Comparison of ENCODE assay signal across 29 mouse cellular contexts in the genomic region with DNA sequence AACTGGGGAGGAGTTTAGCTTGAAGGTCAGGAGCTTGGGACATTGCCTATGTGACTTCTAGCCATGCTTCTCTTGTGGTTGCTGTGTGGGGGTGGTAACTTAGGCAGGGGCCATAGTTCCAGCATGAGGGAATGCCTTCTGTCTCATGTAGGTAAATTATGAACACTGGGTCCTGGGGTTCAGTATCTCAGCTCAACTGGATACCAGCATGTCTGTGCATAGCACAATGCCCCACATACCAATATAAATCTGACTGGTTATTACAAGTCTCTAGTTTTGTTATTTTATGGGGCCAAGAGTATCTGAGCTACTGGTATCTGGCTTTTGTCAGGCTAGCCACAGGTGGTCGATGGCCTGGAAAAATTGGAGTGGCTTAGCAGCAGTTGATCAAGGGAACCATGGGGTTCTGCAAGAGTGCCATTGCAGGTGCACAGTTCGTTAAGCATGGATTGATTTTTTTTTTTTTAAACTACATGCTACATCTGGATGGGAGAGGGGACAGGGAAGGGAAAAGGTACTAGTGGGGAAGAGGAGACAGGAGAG. TPM values are rescaled to one million over a fixed set of nuclear protein-coding genes. Genes with fewer than 3 reads are reported as not detected.
DNase-seq lines count a peak whose midpoint lies in the region; ATAC-seq and TF ChIP-seq lines count a peak whose summit lies in the region.
"Had no signal": no experiment of that assay in that cellular context is flagged by ENCODE, and none has a peak within 500 bp of the region (broad histone marks: within the 10 kb centered on the region; RNA-seq: fewer than 3 reads in every experiment).

No protein-coding gene starts in this region.

- no peak for TF ChIP-seq CTCF in kidney, postnatal 0 days (IDR thresholded peaks at IDR 0.05; ENCODE audit: low read depth)

- H3K4me1 ChIP-seq in kidney, embryonic 14.5 days (ENCODE audit: control insufficient read depth, insufficient read depth, low read length): no peaks in the 10 kb centered on the region
- H3K4me1 ChIP-seq in kidney, postnatal 0 days (replicated peaks; ENCODE audit: insufficient read depth, low read length): no peaks in the 10 kb centered on the region
- H3K4me1 ChIP-seq in embryonic facial prominence, embryonic 10.5 days: no peaks in the 10 kb centered on the region
- H3K4me1 ChIP-seq: embryonic facial prominence, embryonic 12.5 days; embryonic facial prominence, embryonic 15.5 days; hindbrain, embryonic 12.5 days; hindbrain, embryonic 15.5 days had no signal

- no peaks in the 10 kb centered on the region for H3K27me3 ChIP-seq in kidney, embryonic 14.5 days (ENCODE audit: control insufficient read depth, insufficient read depth, low read length)
- H3K27me3 ChIP-seq in kidney, postnatal 0 days (ENCODE audit: insufficient read depth, low read length): no peaks in the 10 kb centered on the region
- no peaks in the 10 kb centered on the region for H3K27me3 ChIP-seq in embryonic facial prominence, embryonic 10.5 days (replicated peaks; ENCODE audit: low read depth, poor library complexity, severe bottlenecking)
- H3K27me3 ChIP-seq: embryonic facial prominence, embryonic 12.5 days; embryonic facial prominence, embryonic 15.5 days; hindbrain, embryonic 12.5 days; hindbrain, embryonic 15.5 days had no signal

- DNase-seq in kidney, adult 18-20 months: no peak
- peak; percentile 3 for DNase-seq in kidney, postnatal 0 days (ENCODE audit: low spot score)
- no peak for DNase-seq in kidney, postnatal 10 days
- peak; percentile 29 for DNase-seq in ZHBTc4 (ENCODE audit: low read depth, low spot score)
- DNase-seq in mesoderm, embryonic 11.5 days (ENCODE audit: low read depth, low spot score): peak; percentile 0
- no peak for DNase-seq in left cerebral cortex, postnatal 25 days (ENCODE audit: low spot score in 2 of 2)
- DNase-seq in embryonic facial prominence, embryonic 10.5 days (ENCODE audit: low spot score): no peak
- DNase-seq: adrenal gland, adult 8-10 months; adrenal gland, postnatal 36 days; cerebellum, adult 18-20 months; cerebellum, adult 9-11 months; cerebellum, postnatal 25 days; forebrain, postnatal 0 days; gastrocnemius, adult 2 months; gastrocnemius, postnatal 14 days; heart, adult 11 months had no signal

- intact Hi-C loops in left cerebral cortex, postnatal 25 days (cut with DNase I): no loop called here

- WGBS in kidney, embryonic 14.5 days: 41% methylated on average over 2 of the region's 2 CpGs
- 32% methylated on average over 2 of the region's 2 CpGs for WGBS in kidney, postnatal 0 days
- 72% methylated on average over 2 of the region's 2 CpGs for WGBS in embryonic facial prominence, embryonic 10.5 days

- H3K4me3 ChIP-seq in kidney, embryonic 14.5 days (ENCODE audit: low read length): no peak overlapping the region
- no peak overlapping the region for H3K4me3 ChIP-seq in kidney, postnatal 0 days (replicated peaks; ENCODE audit: low read depth, low read length)
- H3K4me3 ChIP-seq in embryonic facial prominence, embryonic 10.5 days: no peak overlapping the region
- H3K4me3 ChIP-seq: embryonic facial prominence, embryonic 12.5 days; embryonic facial prominence, embryonic 15.5 days; gastrocnemius, adult 2 months; hindbrain, embryonic 12.5 days; hindbrain, embryonic 15.5 days had no signal

- H3K4me2 ChIP-seq in kidney, embryonic 14.5 days (replicated peaks; ENCODE audit: low read depth, low read length): no peak overlapping the region
- no peak overlapping the region for H3K4me2 ChIP-seq in kidney, postnatal 0 days (ENCODE audit: low read length)
- H3K4me2 ChIP-seq: embryonic facial prominence, embryonic 12.5 days; embryonic facial prominence, embryonic 15.5 days; heart, embryonic 11.5 days; hindbrain, embryonic 12.5 days; hindbrain, embryonic 15.5 days had no signal

- no peak overlapping the region for H3K9ac ChIP-seq in kidney, embryonic 14.5 days (ENCODE audit: low read depth, low read length)
- no peak overlapping the region for H3K9ac ChIP-seq in kidney, postnatal 0 days (ENCODE audit: low read depth, low read length)
- H3K9ac ChIP-seq: embryonic facial prominence, embryonic 12.5 days; embryonic facial prominence, embryonic 15.5 days; forebrain, postnatal 0 days; hindbrain, embryonic 12.5 days; hindbrain, embryonic 15.5 days had no signal

- H3K36me3 ChIP-seq in kidney, embryonic 14.5 days (ENCODE audit: control insufficient read depth, insufficient read depth, low read length): no peaks in the 10 kb centered on the region
- H3K36me3 ChIP-seq in kidney, postnatal 0 days (ENCODE audit: insufficient read depth, low read length): no peaks in the 10 kb centered on the region
- H3K36me3 ChIP-seq in embryonic facial prominence, embryonic 10.5 days (replicated peaks): no peaks in the 10 kb centered on the region
- H3K36me3 ChIP-seq: embryonic facial prominence, embryonic 12.5 days; embryonic facial prominence, embryonic 15.5 days; hindbrain, embryonic 12.5 days; hindbrain, embryonic 15.5 days had no signal

- H3K9me3 ChIP-seq in kidney, embryonic 14.5 days (ENCODE audit: control insufficient read depth, low read length): no peaks in the 10 kb centered on the region
- H3K9me3 ChIP-seq in kidney, postnatal 0 days (replicated peaks; ENCODE audit: low read length): no peaks in the 10 kb centered on the region
- H3K9me3 ChIP-seq in embryonic facial prominence, embryonic 10.5 days: no peaks in the 10 kb centered on the region
- H3K9me3 ChIP-seq: embryonic facial prominence, embryonic 12.5 days; embryonic facial prominence, embryonic 15.5 days; hindbrain, embryonic 12.5 days; hindbrain, embryonic 15.5 days had no signal

- ATAC-seq in kidney, embryonic 14.5 days (ENCODE audit: low FRiP score, low TSS enrichment): peak; percentile 57; the same call in 1 of the 2 replicates
- no peak for ATAC-seq in kidney, postnatal 0 days (replicated peaks; ENCODE audit: low FRiP score, low read depth)
- ATAC-seq: CD4-positive, CD25-positive, alpha-beta regulatory T cell, adult 4 months; forebrain, embryonic 14.5 days; forebrain, postnatal 0 days had no signal

- H3K27ac ChIP-seq in kidney, embryonic 14.5 days (ENCODE audit: low read depth, low read length): no peak overlapping the region
- no peak overlapping the region for H3K27ac ChIP-seq in kidney, postnatal 0 days
- H3K27ac ChIP-seq in embryonic facial prominence, embryonic 10.5 days (replicated peaks): no peak overlapping the region
- H3K27ac ChIP-seq: embryonic facial prominence, embryonic 12.5 days; embryonic facial prominence, embryonic 15.5 days; gastrocnemius, adult 2 months; hindbrain, embryonic 12.5 days; hindbrain, embryonic 15.5 days had no signal

RNA-seq across cellular contexts. Expression of gene Zfp157, which starts 43.4 kb away (rescaled TPM):
- polyA plus RNA-seq in kidney, embryonic 14.5 days (2014; fragmentation: Nextera tagmentation; extraction: Ambion mirVana): 39.6 and 46.8 TPM in 2 replicates
- 24.0 and 25.3 TPM in 2 replicates for polyA plus RNA-seq in kidney, postnatal 0 days (2015; fragmentation: Nextera tagmentation; extraction: Ambion mirVana)
- total RNA-seq in left cerebral cortex, postnatal 25 days (2021): 10 to 100 TPM; 21.2 to 21.8 TPM
- polyA plus RNA-seq in embryonic facial prominence, embryonic 10.5 days (2016; fragmentation: Nextera tagmentation; extraction: Ambion mirVana): 38.9 and 44.9 TPM in 2 replicates

RNA-seq across cellular contexts. Expression of gene Pvrig, which starts 56.1 kb away (rescaled TPM):
- not detected in 2 replicates for polyA plus RNA-seq in kidney, embryonic 14.5 days (2014; fragmentation: Nextera tagmentation; extraction: Ambion mirVana)
- 0.13 TPM in 1 of 2 replicates, not detected in the other for polyA plus RNA-seq in kidney, postnatal 0 days (2015; fragmentation: Nextera tagmentation; extraction: Ambion mirVana)
- not detected for total RNA-seq in left cerebral cortex, postnatal 25 days (2021)
- polyA plus RNA-seq in embryonic facial prominence, embryonic 10.5 days (2016; fragmentation: Nextera tagmentation; extraction: Ambion mirVana): 0.19 TPM in 1 of 2 replicates, not detected in the other
- total RNA-seq: forebrain, postnatal 0 days; gastrocnemius, adult 2 months; gastrocnemius, postnatal 14 days; gastrocnemius, postnatal 4 days; heart, postnatal 25 days had no signal
- polyA plus RNA-seq: embryonic facial prominence, embryonic 15.5 days; forebrain, embryonic 11.5 days; forebrain, embryonic 14.5 days; forebrain, postnatal 0 days; heart, embryonic 14.5 days; heart, postnatal 0 days; hindbrain, embryonic 12.5 days had no signal

Comparison
In these comparisons a context has a peak if more than half of its experiments do, and no peak if none do; other contexts are left out.
1. DNase-seq: peak in kidney, postnatal 0 days (single experiment), ZHBTc4 (single experiment) and mesoderm, embryonic 11.5 days (single experiment); none in kidney, adult 18-20 months (single experiment), kidney, postnatal 10 days (single experiment), left cerebral cortex, postnatal 25 days (0 of 2) and embryonic facial prominence, embryonic 10.5 days (single experiment).